Mouse (Mus musculus): ENCODE data around the gene Gm21985. TPM values are rescaled to one million over a fixed set of nuclear protein-coding genes. Genes with fewer than 3 reads are reported as not detected.
A peak's percentile ranks its signal among the peaks of the same experiment; 100 is the strongest.

Gm21985 gene
- polyA plus RNA-seq, 1 experiment: not detected

- Histone ChIP-seq H3K27ac (ENCODE audit: insufficient read depth, low read depth, low read length) (no peak overlapping the region), H3K4me1 (ENCODE audit: control insufficient read depth, insufficient read depth, insufficient read length, low read length) (peaks cover 3% of the 10 kb centered on the region; the same call in 1 of the 2 replicates), H3K27me3 (ENCODE audit: control insufficient read depth, insufficient read depth, low read length) (no peaks in the 10 kb centered on the region), H3K4me3 (ENCODE audit: low read depth, low read length) (no peak overlapping the region), H3K36me3 (ENCODE audit: control insufficient read depth, insufficient read depth, low read length) (no peaks in the 10 kb centered on the region; the same call in 1 of the 2 replicates)
- WGBS: 90% methylated on average over 10 of the region's 10 CpGs
- TF ChIP-seq POLR2A (IDR thresholded peaks at IDR 0.05; ENCODE audit: low read depth, low read length): no peak
- no peak for TF ChIP-seq CTCF (IDR thresholded peaks at IDR 0.05; ENCODE audit: extremely low read depth, insufficient read length, insufficient replicate concordance, low read depth, low read length)
Measured at GRCm38 (mm10) chr2:112249780-112250453, 16.2 kb upstream of the Gm21985 start.

DNA sequence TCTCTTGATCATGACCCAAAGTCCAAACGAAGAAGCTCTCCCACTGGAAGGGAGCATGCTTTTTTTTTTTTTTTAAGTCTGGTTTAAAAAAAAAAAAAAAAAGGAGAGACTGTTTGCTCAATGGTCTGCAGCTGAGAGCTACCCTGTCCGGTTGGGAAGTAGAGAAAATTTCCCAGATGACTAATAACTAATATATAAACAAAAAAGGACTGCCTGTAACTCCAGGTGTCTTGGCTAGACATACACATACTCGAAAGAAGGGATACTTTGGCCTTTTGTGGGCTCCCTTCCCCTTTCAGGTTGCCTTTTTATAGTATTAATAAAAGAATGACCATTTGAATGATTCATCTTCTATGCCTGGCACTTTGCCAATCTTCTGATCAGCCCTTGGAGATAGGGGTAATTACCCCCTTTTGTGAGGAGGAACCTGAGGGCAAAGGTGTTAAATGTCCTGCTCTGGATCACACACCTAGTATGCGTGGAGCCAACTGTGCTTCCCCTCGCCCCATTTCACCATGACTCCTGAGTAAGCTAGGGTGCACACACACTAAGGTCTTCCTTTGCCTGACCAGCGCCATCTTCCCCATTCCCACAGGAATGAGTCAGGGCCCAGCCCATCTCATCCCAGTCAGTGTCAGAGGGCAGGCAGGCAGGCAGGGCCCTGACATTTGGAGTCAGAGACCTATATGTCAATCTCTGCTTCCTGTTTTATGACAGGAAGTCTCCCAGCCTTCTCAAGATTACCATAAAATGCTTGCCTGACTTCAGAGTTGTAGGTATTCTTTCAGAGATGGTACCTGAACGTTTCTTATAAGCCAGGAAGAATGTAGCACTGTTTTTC, 11.2 kb upstream of the Gm21985 start:
- peak overlapping the region; percentile 79 for H3K27ac ChIP-seq (ENCODE audit: insufficient read depth, low read depth, low read length)
- H3K27me3 ChIP-seq (ENCODE audit: control insufficient read depth, insufficient read depth, low read length): no peaks in the 10 kb centered on the region
- H3K4me1 ChIP-seq (ENCODE audit: control insufficient read depth, insufficient read depth, insufficient read length, low read length): peaks cover 13% of the 10 kb centered on the region
- WGBS: 24% methylated on average over 7 of the region's 7 CpGs
- TF ChIP-seq POLR2A (IDR thresholded peaks at IDR 0.05; ENCODE audit: low read depth, low read length) (no peak), CTCF (IDR thresholded peaks at IDR 0.05; ENCODE audit: extremely low read depth, insufficient read length, insufficient replicate concordance, low read depth, low read length) (no peak)
- no peaks in the 10 kb centered on the region for H3K36me3 ChIP-seq (ENCODE audit: control insufficient read depth, insufficient read depth, low read length)
- no peak overlapping the region for H3K4me3 ChIP-seq (ENCODE audit: low read depth, low read length)

DNA sequence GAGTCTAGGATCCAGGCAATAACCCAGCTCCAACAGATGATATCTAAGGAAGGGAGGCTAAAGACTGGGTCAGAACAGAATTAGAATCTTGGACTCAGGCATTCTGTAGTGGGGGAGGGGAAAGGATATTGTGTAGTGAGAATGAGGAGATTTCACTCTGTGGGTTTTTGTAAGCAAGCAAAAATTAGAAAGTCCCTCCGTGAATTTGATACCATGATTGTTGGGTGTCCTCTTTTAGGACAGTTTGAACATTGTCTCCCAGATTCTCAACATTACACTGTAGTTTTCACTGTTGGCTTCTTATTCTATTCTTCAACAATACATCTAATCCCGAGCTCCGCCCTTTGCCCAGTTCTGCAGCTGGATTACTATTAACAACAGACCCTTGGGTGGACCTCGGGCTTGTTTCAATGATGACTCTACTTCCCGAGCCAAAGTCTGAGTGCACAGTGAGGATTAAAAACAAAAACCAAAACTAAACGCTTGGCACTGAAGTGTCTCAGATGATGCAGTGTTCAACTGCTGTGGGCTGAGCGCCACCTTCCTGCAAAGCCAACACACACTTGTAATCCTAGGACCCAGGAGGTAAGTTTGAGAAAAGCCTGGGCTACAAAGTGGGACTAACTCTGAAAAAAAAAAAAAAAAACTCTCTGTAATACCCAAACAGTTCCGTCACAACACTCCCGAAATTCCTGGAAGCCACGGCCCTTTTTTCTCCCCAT, 6.7 kb upstream of the Gm21985 start, which contains the start of gene Nutm1:
TSS of gene Nutm1 (minus strand) at position 51 of the 722 bp plus-strand sequence.
- TF ChIP-seq CTCF (IDR thresholded peaks at IDR 0.05; ENCODE audit: extremely low read depth, insufficient read length, insufficient replicate concordance, low read depth, low read length) (peak; percentile 54; the same call in 1 of the 2 replicates), POLR2A (IDR thresholded peaks at IDR 0.05; ENCODE audit: low read depth, low read length) (no peak)
- Histone ChIP-seq H3K36me3 (ENCODE audit: control insufficient read depth, insufficient read depth, low read length) (no peaks in the 10 kb centered on the region), H3K4me3 (ENCODE audit: low read depth, low read length) (no peak within 1 kb of the TSS), H3K4me1 (ENCODE audit: control insufficient read depth, insufficient read depth, insufficient read length, low read length) (peaks cover 10% of the 10 kb centered on the region), H3K27me3 (ENCODE audit: control insufficient read depth, insufficient read depth, low read length) (no peaks in the 10 kb centered on the region), H3K27ac (ENCODE audit: insufficient read depth, low read depth, low read length) (no peak within 1 kb of the TSS)
- WGBS: 45% methylated on average over 10 of the region's 10 CpGs

- no peaks in the 10 kb centered on the region for H3K27me3 ChIP-seq (ENCODE audit: control insufficient read depth, insufficient read depth, low read length)
- TF ChIP-seq POLR2A (IDR thresholded peaks at IDR 0.05; ENCODE audit: low read depth, low read length) (peak; percentile 88), CTCF (IDR thresholded peaks at IDR 0.05; ENCODE audit: extremely low read depth, insufficient read length, insufficient replicate concordance, low read depth, low read length) (peak; percentile 88; the same call in 1 of the 2 replicates)
- peak within 1 kb of the TSS; percentile 75 for H3K4me3 ChIP-seq (ENCODE audit: low read depth, low read length)
- peak within 1 kb of the TSS; percentile 63 for H3K27ac ChIP-seq (ENCODE audit: insufficient read depth, low read depth, low read length)
- H3K4me1 ChIP-seq (ENCODE audit: control insufficient read depth, insufficient read depth, insufficient read length, low read length): no peaks in the 10 kb centered on the region
- WGBS: under 1% methylated on average over 36 of the region's 36 CpGs
- H3K36me3 ChIP-seq (ENCODE audit: control insufficient read depth, insufficient read depth, low read length): no peaks in the 10 kb centered on the region
Measured at GRCm38 (mm10) chr2:112261748-112262653, 4.1 kb upstream of the Gm21985 start, which contains the start of gene Nop10. Gene Nop10 (plus strand): TSS chr2:112261926.

DNA sequence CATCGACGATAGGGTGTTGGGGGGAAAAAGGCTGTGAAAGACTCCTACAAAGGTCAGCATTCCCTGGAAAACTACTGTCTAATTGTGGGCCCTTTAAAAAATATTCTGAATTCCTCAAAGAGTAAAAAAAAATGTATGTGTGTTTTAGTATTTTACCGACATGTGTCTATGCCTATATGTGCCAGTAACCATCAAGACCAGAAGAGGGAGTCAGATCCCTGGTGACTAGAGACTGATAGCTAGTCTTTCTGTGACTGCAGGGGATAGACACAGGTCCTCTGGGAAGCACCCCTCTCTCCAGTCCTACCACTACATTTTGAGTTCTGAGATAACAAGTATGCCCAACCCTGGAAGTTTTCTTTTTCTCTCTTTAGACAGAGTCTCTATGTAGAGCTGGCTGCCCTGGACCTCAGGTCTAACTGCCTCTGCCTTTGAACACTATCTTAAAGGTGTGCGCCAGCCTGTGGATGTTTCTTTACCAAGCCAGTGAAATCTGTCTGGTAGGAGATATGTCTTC, 3.3 kb upstream of the Gm21985 start:
- Histone ChIP-seq H3K27me3 (ENCODE audit: control insufficient read depth, insufficient read depth, low read length) (no peaks in the 10 kb centered on the region), H3K4me3 (ENCODE audit: low read depth, low read length) (no peak overlapping the region), H3K36me3 (ENCODE audit: control insufficient read depth, insufficient read depth, low read length) (no peaks in the 10 kb centered on the region), H3K4me1 (ENCODE audit: control insufficient read depth, insufficient read depth, insufficient read length, low read length) (no peaks in the 10 kb centered on the region), H3K27ac (ENCODE audit: insufficient read depth, low read depth, low read length) (no peak overlapping the region)
- no peak for TF ChIP-seq CTCF (IDR thresholded peaks at IDR 0.05; ENCODE audit: extremely low read depth, insufficient read length, insufficient replicate concordance, low read depth, low read length)
- no peak for TF ChIP-seq POLR2A (IDR thresholded peaks at IDR 0.05; ENCODE audit: low read depth, low read length)
- WGBS: 24% methylated on average over 4 of the region's 4 CpGs

GRCm38 (mm10) chr2:112264364-112264763, 1.8 kb upstream of the Gm21985 start:
- no peak overlapping the region for H3K4me3 ChIP-seq (ENCODE audit: low read depth, low read length)
- TF ChIP-seq POLR2A (IDR thresholded peaks at IDR 0.05; ENCODE audit: low read depth, low read length): no peak
- no peak for TF ChIP-seq CTCF (IDR thresholded peaks at IDR 0.05; ENCODE audit: extremely low read depth, insufficient read length, insufficient replicate concordance, low read depth, low read length)
- WGBS: 75% methylated on average over 4 of the region's 4 CpGs

More at GRCm38 (mm10) chr2:112264364-112264763, 1.8 kb upstream of the Gm21985 start:
- Histone ChIP-seq H3K27me3 (ENCODE audit: control insufficient read depth, insufficient read depth, low read length) (no peaks in the 10 kb centered on the region), H3K4me1 (ENCODE audit: control insufficient read depth, insufficient read depth, insufficient read length, low read length) (no peaks in the 10 kb centered on the region), H3K27ac (ENCODE audit: insufficient read depth, low read depth, low read length) (no peak overlapping the region), H3K36me3 (ENCODE audit: control insufficient read depth, insufficient read depth, low read length) (no peaks in the 10 kb centered on the region)
